Mouse (Mus musculus): ENCODE measurements around the gene Unc80. TPM values are rescaled to one million over a fixed set of nuclear protein-coding genes. Genes with fewer than 3 reads are reported as not detected.

Unc80 gene
- total and polyA plus RNA-seq, 2 experiments from 2014 or later, result 5.2 to 16.9 TPM

- no peaks in the 10 kb centered on the region for H3K9me3 ChIP-seq (ENCODE audit: low read length)
- ATAC-seq, result peak; percentile 97
- no peak overlapping the region for H3K4me3 ChIP-seq (ENCODE audit: low read depth, low read length)
- 13% methylated on average over 4 of the region's 4 CpGs for WGBS
- no peaks in the 10 kb centered on the region for H3K27me3 ChIP-seq (ENCODE audit: insufficient read depth, low read length)
- DNase-seq, result peak; percentile 61
- peak overlapping the region; percentile 62; the same call in 1 of the 2 replicates for H3K27ac ChIP-seq (ENCODE audit: low read depth, low read length)
- no peaks in the 10 kb centered on the region for H3K36me3 ChIP-seq (ENCODE audit: insufficient read depth)
- TF ChIP-seq CTCF (IDR thresholded peaks at IDR 0.05; ENCODE audit: low read depth), result no peak
- no peak overlapping the region for H3K9ac ChIP-seq
- no peak overlapping the region for H3K4me2 ChIP-seq (ENCODE audit: low read depth)
- H3K4me1 ChIP-seq (ENCODE audit: insufficient read depth), result 0 out of 2 replicates have a peak, but pooled peaks cover 3% of the 10 kb centered on the region
Measured at GRCm38 (mm10) chr1:66655119-66655746, 187.1 kb downstream of the Unc80 start.

- ATAC-seq (peak; percentile 84), DNase-seq (peak; percentile 79)
- TF ChIP-seq CTCF (IDR thresholded peaks at IDR 0.05; ENCODE audit: low read depth), result peak; percentile 77
- no peak overlapping the region for H3K4me3 ChIP-seq (ENCODE audit: low read depth, low read length)
- no peak overlapping the region for H3K9ac ChIP-seq
- 0 out of 2 replicates have a peak, but pooled peaks cover 3% of the 10 kb centered on the region for H3K4me1 ChIP-seq (ENCODE audit: insufficient read depth)
- H3K9me3 ChIP-seq (ENCODE audit: low read length), result no peaks in the 10 kb centered on the region
- H3K27me3 ChIP-seq (ENCODE audit: insufficient read depth, low read length), result no peaks in the 10 kb centered on the region
- no peak overlapping the region for H3K4me2 ChIP-seq (ENCODE audit: low read depth)
- H3K27ac ChIP-seq (ENCODE audit: low read depth, low read length), result no peak overlapping the region; the same call in 1 of the 2 replicates
- no peaks in the 10 kb centered on the region for H3K36me3 ChIP-seq (ENCODE audit: insufficient read depth)
Measured at GRCm38 (mm10) chr1:66655747-66656119, 187.6 kb downstream of the Unc80 start.

GRCm38 (mm10) chr1:66671475-66671874 is 203.3 kb downstream of the Unc80 start:
- H3K9ac ChIP-seq, result no peak overlapping the region
- H3K36me3 ChIP-seq (ENCODE audit: insufficient read depth), result no peaks in the 10 kb centered on the region
- H3K4me2 ChIP-seq (ENCODE audit: low read depth), result no peak overlapping the region
- no peaks in the 10 kb centered on the region for H3K9me3 ChIP-seq (ENCODE audit: low read length)
- 63% methylated on average over 7 of the region's 7 CpGs for whole genome bisulfite sequencing
- ATAC-seq, result no peak
- no peak overlapping the region for H3K27ac ChIP-seq (ENCODE audit: low read depth, low read length)
- no peak for DNase-seq
- H3K4me3 ChIP-seq (ENCODE audit: low read depth, low read length), result no peak overlapping the region
- H3K27me3 ChIP-seq (ENCODE audit: insufficient read depth, low read length), result no peaks in the 10 kb centered on the region
- no peaks in the 10 kb centered on the region for H3K4me1 ChIP-seq (ENCODE audit: insufficient read depth)
- no peak for TF ChIP-seq CTCF (IDR thresholded peaks at IDR 0.05; ENCODE audit: low read depth)

GRCm38 (mm10) chr1:66672812-66673211 is 204.6 kb downstream of the Unc80 start:
- WGBS, result 86% methylated on average over 7 of the region's 7 CpGs
- Histone ChIP-seq H3K9ac (no peak overlapping the region), H3K36me3 (ENCODE audit: insufficient read depth) (no peaks in the 10 kb centered on the region), H3K27ac (ENCODE audit: low read depth, low read length) (no peak overlapping the region), H3K27me3 (ENCODE audit: insufficient read depth, low read length) (no peaks in the 10 kb centered on the region), H3K4me3 (ENCODE audit: low read depth, low read length) (no peak overlapping the region), H3K9me3 (ENCODE audit: low read length) (no peaks in the 10 kb centered on the region), H3K4me1 (ENCODE audit: insufficient read depth) (no peaks in the 10 kb centered on the region), H3K4me2 (ENCODE audit: low read depth) (no peak overlapping the region)
- DNase-seq (no peak), ATAC-seq (no peak)
- TF ChIP-seq CTCF (IDR thresholded peaks at IDR 0.05; ENCODE audit: low read depth), result no peak

- Histone ChIP-seq H3K9ac (no peak overlapping the region), H3K9me3 (ENCODE audit: low read length) (no peaks in the 10 kb centered on the region), H3K4me3 (ENCODE audit: low read depth, low read length) (no peak overlapping the region), H3K4me1 (ENCODE audit: insufficient read depth) (no peaks in the 10 kb centered on the region), H3K4me2 (ENCODE audit: low read depth) (no peak overlapping the region), H3K27ac (ENCODE audit: low read depth, low read length) (no peak overlapping the region), H3K27me3 (ENCODE audit: insufficient read depth, low read length) (no peaks in the 10 kb centered on the region), H3K36me3 (ENCODE audit: insufficient read depth) (no peaks in the 10 kb centered on the region)
- no peak for DNase-seq
- 62% methylated on average over 14 of the region's 14 CpGs for WGBS
- TF ChIP-seq CTCF (IDR thresholded peaks at IDR 0.05; ENCODE audit: low read depth), result no peak
- ATAC-seq, result peak; percentile 51; the same call in 1 of the 2 replicates
Measured at GRCm38 (mm10) chr1:66677928-66678327, 209.8 kb downstream of the Unc80 start.

- no peaks in the 10 kb centered on the region for H3K4me1 ChIP-seq (ENCODE audit: insufficient read depth)
- no peak overlapping the region for H3K4me2 ChIP-seq (ENCODE audit: low read depth)
- H3K27me3 ChIP-seq (ENCODE audit: insufficient read depth, low read length), result no peaks in the 10 kb centered on the region
- no peaks in the 10 kb centered on the region for H3K9me3 ChIP-seq (ENCODE audit: low read length)
- no peak for DNase-seq
- ATAC-seq, result no peak
- H3K27ac ChIP-seq (ENCODE audit: low read depth, low read length), result no peak overlapping the region
- H3K4me3 ChIP-seq (ENCODE audit: low read depth, low read length), result no peak overlapping the region
- no peak overlapping the region for H3K9ac ChIP-seq
- peak; percentile 49 for TF ChIP-seq CTCF (IDR thresholded peaks at IDR 0.05; ENCODE audit: low read depth)
- WGBS, result 14% methylated on average over 2 of the region's 2 CpGs
- H3K36me3 ChIP-seq (ENCODE audit: insufficient read depth), result no peaks in the 10 kb centered on the region
Measured at GRCm38 (mm10) chr1:66678662-66679061, 210.5 kb downstream of the Unc80 start.

- no peak for TF ChIP-seq CTCF (IDR thresholded peaks at IDR 0.05; ENCODE audit: low read depth)
Measured at GRCm38 (mm10) chr1:66682974-66683373, 214.8 kb downstream of the Unc80 start.

More at GRCm38 (mm10) chr1:66682974-66683373, 214.8 kb downstream of the Unc80 start:
- DNase-seq, result no peak
- no peaks in the 10 kb centered on the region for H3K4me1 ChIP-seq (ENCODE audit: insufficient read depth)
- no peak overlapping the region for H3K4me3 ChIP-seq (ENCODE audit: low read depth, low read length)
- H3K9ac ChIP-seq, result no peak overlapping the region
- no peaks in the 10 kb centered on the region for H3K27me3 ChIP-seq (ENCODE audit: insufficient read depth, low read length)
- no peaks in the 10 kb centered on the region for H3K36me3 ChIP-seq (ENCODE audit: insufficient read depth)
- H3K9me3 ChIP-seq (ENCODE audit: low read length), result no peaks in the 10 kb centered on the region
- no peak overlapping the region for H3K4me2 ChIP-seq (ENCODE audit: low read depth)
- H3K27ac ChIP-seq (ENCODE audit: low read depth, low read length), result no peak overlapping the region
- WGBS, result 92% methylated on average over 5 of the region's 5 CpGs
- ATAC-seq, result no peak

Measured in forebrain, postnatal 0 days (tissue).